Mouse (Mus musculus) testis, adult 2 months (tissue): ENCODE data around the gene Cntnap2. TPM values are rescaled to one million over a fixed set of nuclear protein-coding genes. Genes with fewer than 3 reads are reported as not detected.
A peak's percentile ranks its signal among the peaks of the same experiment; 100 is the strongest.

Source experiments
- H3K27ac ChIP-seq: fragments of 200-500 bp; 2 replicates; pipeline ENCODE4 v1.5.1; 2012; ENCODE audit warnings: low read depth, low read length; ENCODE audit not compliant: control insufficient read depth, insufficient read depth
- H3K27me3 ChIP-seq: fragments of 200-500 bp; 2 replicates; pipeline ENCODE4 v1.6.1; 2012; ENCODE audit warnings: mild to moderate bottlenecking, low read length, moderate library complexity; ENCODE audit not compliant: control insufficient read depth, insufficient read depth
- H3K36me3 ChIP-seq: fragments of 200-500 bp; 2 replicates; pipeline ENCODE4 v1.6.1; 2012; ENCODE audit warnings: mild to moderate bottlenecking, low read length; ENCODE audit not compliant: control insufficient read depth, insufficient read depth
- H3K4me1 ChIP-seq: fragments of 200-500 bp; 2 replicates; pipeline ENCODE4 v1.6.1; 2012; ENCODE audit warnings: low read length; ENCODE audit not compliant: control insufficient read depth, insufficient read depth
- H3K4me3 ChIP-seq: fragments of 200-500 bp; 2 replicates; pipeline ENCODE4 v1.5.1; 2012; ENCODE audit warnings: low read depth, mild to moderate bottlenecking, low read length, moderate library complexity, mixed read lengths; ENCODE audit not compliant: control insufficient read depth
- CTCF ChIP-seq: fragments of 200-500 bp; IDR thresholded peaks from 2 replicates; pipeline ENCODE4 v1.5.1; 2012; ENCODE audit warnings: low read depth, mild to moderate bottlenecking, inconsistent platforms, low read length, moderate library complexity; ENCODE audit not compliant: control insufficient read depth, insufficient read depth, insufficient replicate concordance
- POLR2A ChIP-seq: fragments of 200-500 bp; IDR thresholded peaks from 2 replicates; pipeline ENCODE4 v1.6.1; 2012; ENCODE audit warnings: low read depth, mild to moderate bottlenecking, inconsistent platforms, low read length, moderate library complexity; ENCODE audit not compliant: control insufficient read depth
- polyA plus RNA-seq: library from polyadenylated mRNA; depleted of rRNA; stranded (reverse); fragments of >200 nt; gene quantifications from 2 replicates; pipeline ENCODE4 v1.2.3, GENCODE M21; 2012

Gene Cntnap2
- polyA plus RNA-seq, 1 experiment, result 49.6 TPM

DNA sequence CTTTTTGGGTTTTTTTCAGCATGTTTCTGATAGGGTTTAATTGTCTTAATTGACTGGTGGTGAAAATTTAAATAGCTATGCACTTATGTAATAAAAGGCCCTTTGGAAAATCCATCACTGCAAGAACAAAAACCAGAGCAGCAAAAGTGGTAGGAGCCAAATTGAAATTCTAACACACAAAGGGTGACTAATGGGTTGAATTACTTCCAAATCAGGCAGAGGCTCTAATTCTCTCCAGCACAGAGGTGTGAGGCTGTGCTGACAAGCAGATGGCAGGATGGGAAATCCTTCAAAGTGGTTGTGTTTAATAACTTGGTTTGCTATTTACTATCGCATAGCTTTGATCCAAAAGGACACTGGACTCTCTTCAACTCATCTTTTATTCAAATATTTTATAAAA is 1983.4 kb downstream of the Cntnap2 start:
- H3K27ac ChIP-seq, result no peak overlapping the region
- H3K36me3 ChIP-seq, result no peaks in the 10 kb centered on the region; the same call in 1 of the 2 replicates
- H3K4me1 ChIP-seq, result no peaks in the 10 kb centered on the region; the same call in 1 of the 2 replicates
- H3K27me3 ChIP-seq, result no peaks in the 10 kb centered on the region
- TF ChIP-seq POLR2A (no peak), CTCF (no peak)
- H3K4me3 ChIP-seq, result no peak overlapping the region

GRCm38 (mm10) chr6:47043586-47043985 is 1984.4 kb downstream of the Cntnap2 start:
- H3K27me3 ChIP-seq, result no peaks in the 10 kb centered on the region
- no peak overlapping the region; the same call in 1 of the 2 replicates for H3K4me3 ChIP-seq
- no peaks in the 10 kb centered on the region; the same call in 1 of the 2 replicates for H3K4me1 ChIP-seq
- no peak overlapping the region for H3K27ac ChIP-seq
- no peak for TF ChIP-seq CTCF
- no peak for TF ChIP-seq POLR2A
- no peaks in the 10 kb centered on the region; the same call in 1 of the 2 replicates for H3K36me3 ChIP-seq

DNA sequence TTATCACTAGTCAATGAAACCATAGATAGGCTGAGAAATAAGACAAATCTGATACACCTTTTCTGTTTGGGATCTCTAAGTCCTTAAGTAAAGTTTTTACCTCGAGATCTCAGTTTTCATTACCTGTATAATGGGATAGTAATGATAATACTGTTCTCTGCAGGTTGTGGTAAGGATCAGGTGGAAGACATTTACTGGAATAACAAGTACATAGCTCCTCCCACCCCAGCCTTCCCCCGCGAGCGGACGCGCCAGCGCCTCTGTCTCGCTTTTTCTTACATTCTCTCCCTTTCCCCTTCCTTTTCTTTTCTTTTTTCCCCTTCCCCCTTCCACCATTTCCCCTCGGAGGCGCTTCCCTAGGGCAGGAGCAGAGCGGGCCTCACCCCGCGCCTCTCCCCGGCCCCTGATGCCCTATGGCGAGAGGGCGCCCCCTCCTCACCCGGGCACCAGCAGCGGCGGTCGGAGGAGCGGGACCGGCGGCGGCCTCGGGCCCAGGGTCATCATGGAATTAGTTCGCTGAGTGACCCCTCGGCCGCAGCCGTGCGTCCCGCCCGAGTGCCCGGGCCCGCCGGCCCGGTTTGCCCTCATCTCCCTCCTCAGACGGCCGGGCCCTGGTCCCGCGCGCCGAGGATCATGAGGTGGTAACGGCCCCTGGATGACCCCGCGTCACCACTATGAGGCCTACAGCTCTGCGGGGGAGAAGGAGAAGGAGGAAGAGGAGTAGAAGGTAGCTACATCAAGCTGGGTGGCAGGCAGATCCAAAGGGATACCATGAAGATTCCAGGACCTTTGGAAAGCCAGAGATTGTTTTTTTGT is 1985.4 kb downstream of the Cntnap2 start:
- H3K4me1 ChIP-seq, result no peaks in the 10 kb centered on the region; the same call in 1 of the 2 replicates
- no peak for TF ChIP-seq CTCF
- TF ChIP-seq POLR2A, result peak; percentile 44
- peak overlapping the region; percentile 89 for H3K4me3 ChIP-seq
- peak overlapping the region; percentile 78 for H3K27ac ChIP-seq
- no peaks in the 10 kb centered on the region; the same call in 1 of the 2 replicates for H3K36me3 ChIP-seq
- H3K27me3 ChIP-seq, result no peaks in the 10 kb centered on the region

DNA sequence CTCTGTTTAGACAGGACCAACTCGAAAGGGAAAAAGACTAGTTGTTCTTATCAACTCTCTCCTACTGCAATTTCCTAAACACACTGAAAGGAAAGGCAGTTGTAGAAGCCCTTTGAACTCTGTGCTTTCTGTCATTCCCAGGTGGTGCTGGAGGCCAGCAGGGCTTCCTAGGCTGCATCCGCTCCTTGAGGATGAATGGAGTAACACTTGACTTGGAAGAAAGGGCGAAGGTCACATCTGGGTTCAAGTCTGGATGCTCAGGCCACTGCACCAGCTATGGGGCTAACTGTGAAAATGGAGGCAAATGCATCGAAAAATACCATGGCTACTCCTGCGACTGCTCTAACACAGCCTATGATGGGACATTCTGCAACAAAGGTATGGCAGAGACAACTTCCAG is 1989.9 kb downstream of the Cntnap2 start:
- Histone ChIP-seq H3K4me3 (no peak overlapping the region), H3K4me1 (no peaks in the 10 kb centered on the region; the same call in 1 of the 2 replicates), H3K36me3 (no peaks in the 10 kb centered on the region), H3K27ac (no peak overlapping the region), H3K27me3 (no peaks in the 10 kb centered on the region)
- TF ChIP-seq CTCF (no peak), POLR2A (no peak)

GRCm38 (mm10) chr6:47050319-47051222 is 1991.4 kb downstream of the Cntnap2 start:
- no peaks in the 10 kb centered on the region for H3K36me3 ChIP-seq

GRCm38 (mm10) chr6:47061341-47061740 is 2002.2 kb downstream of the Cntnap2 start:
- Histone ChIP-seq H3K36me3 (no peaks in the 10 kb centered on the region), H3K27ac (no peak overlapping the region), H3K4me3 (no peak overlapping the region), H3K4me1 (no peaks in the 10 kb centered on the region), H3K27me3 (no peaks in the 10 kb centered on the region)
- no peak for TF ChIP-seq POLR2A
- no peak for TF ChIP-seq CTCF

More at GRCm38 (mm10) chr6:47050319-47051222, 1991.4 kb downstream of the Cntnap2 start:
- TF ChIP-seq POLR2A (no peak), CTCF (no peak)
- no peaks in the 10 kb centered on the region for H3K4me1 ChIP-seq
- no peak overlapping the region for H3K4me3 ChIP-seq
- H3K27ac ChIP-seq, result no peak overlapping the region
- no peaks in the 10 kb centered on the region for H3K27me3 ChIP-seq

GRCm38 (mm10) chr6:47089998-47090397 is 2030.8 kb downstream of the Cntnap2 start:
- Histone ChIP-seq H3K4me1 (no peaks in the 10 kb centered on the region), H3K27me3 (no peaks in the 10 kb centered on the region), H3K4me3 (no peak overlapping the region), H3K27ac (no peak overlapping the region), H3K36me3 (no peaks in the 10 kb centered on the region)
- TF ChIP-seq POLR2A, result no peak
- TF ChIP-seq CTCF, result no peak

DNA sequence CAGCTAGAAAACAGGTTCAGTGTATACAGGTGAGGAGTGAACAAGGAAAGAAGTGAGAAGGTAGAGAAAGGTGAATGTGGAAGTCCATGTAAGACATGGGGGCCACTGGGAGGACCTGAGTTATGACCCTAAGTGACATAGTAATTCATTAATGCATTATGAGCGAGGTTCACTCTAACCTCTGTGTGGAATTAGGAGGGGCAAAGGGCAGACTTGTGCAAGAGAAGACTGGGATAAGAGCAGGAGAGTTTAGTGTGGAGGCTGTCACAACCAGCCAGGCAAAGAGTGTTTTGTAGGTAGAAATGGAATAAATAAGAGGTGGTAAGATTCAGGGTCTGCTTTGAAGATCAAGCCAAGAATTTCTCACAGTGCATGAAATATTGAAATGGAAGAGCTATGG is 2045.8 kb downstream of the Cntnap2 start:
- no peak for TF ChIP-seq CTCF
- no peak for TF ChIP-seq POLR2A
- Histone ChIP-seq H3K4me3 (no peak overlapping the region), H3K27ac (no peak overlapping the region), H3K27me3 (no peaks in the 10 kb centered on the region), H3K4me1 (no peaks in the 10 kb centered on the region), H3K36me3 (no peaks in the 10 kb centered on the region)
